Mouse (Mus musculus) heart, embryonic 13.5 days (tissue): ENCODE measurements around the gene Csrnp3. TPM values are rescaled to one million over a fixed set of nuclear protein-coding genes. Genes with fewer than 3 reads are reported as not detected.
A peak's percentile ranks its signal among the peaks of the same experiment; 100 is the strongest.

Experiments used
- ATAC-seq: fragments of 200-750 bp; cut with Nextera tagmentation; 2 replicates; pipeline ENCODE4 v1.8.0; 2017; ENCODE audit warnings: moderate TSS enrichment; ENCODE audit not compliant: insufficient number of reproducible peaks, low FRiP score, low TSS enrichment; ENCODE audit errors: extremely low read depth
- H3K27ac ChIP-seq: fragments of 300-500 bp; sonication (generic); replicated peaks from 2 replicates; pipeline ENCODE4 v1.5.1; 2015; ENCODE audit warnings: moderate library complexity, mild to moderate bottlenecking, inconsistent platforms
- H3K27me3 ChIP-seq: fragments of 300-500 bp; sonication (generic); replicated peaks from 2 replicates; pipeline ENCODE4 v1.6.1; 2015; ENCODE audit warnings: mild to moderate bottlenecking, inconsistent platforms
- H3K36me3 ChIP-seq: fragments of 300-500 bp; sonication (generic); 2 replicates; pipeline ENCODE4 v1.6.1; 2015; ENCODE audit warnings: mild to moderate bottlenecking, inconsistent platforms
- H3K4me1 ChIP-seq: fragments of 300-500 bp; sonication (generic); 2 replicates; pipeline ENCODE4 v1.6.1; 2015; ENCODE audit warnings: inconsistent platforms
- H3K4me2 ChIP-seq: fragments of 300-500 bp; sonication (generic); 2 replicates; pipeline ENCODE4 v1.6.1; 2015; ENCODE audit warnings: inconsistent platforms, mild to moderate bottlenecking, moderate library complexity
- H3K4me3 ChIP-seq: fragments of 300-500 bp; sonication (generic); 2 replicates; pipeline ENCODE4 v1.5.1; 2015; ENCODE audit warnings: moderate library complexity, mild to moderate bottlenecking, inconsistent platforms
- H3K9ac ChIP-seq: fragments of 300-500 bp; sonication (generic); 2 replicates; pipeline ENCODE4 v1.6.1; 2015; ENCODE audit warnings: inconsistent platforms, mild to moderate bottlenecking, moderate library complexity
- H3K9me3 ChIP-seq: fragments of 300-500 bp; sonication (generic); 2 replicates; pipeline ENCODE4 v1.6.1; 2016; ENCODE audit warnings: inconsistent platforms
- WGBS: fragments of 180-500 bp; shearing (Covaris S2); methylation state at CpG from one replicate; pipeline ENCODE4 v1.1.7; 2015; ENCODE audit warnings: mixed read lengths; 5-methylcytosine and 5-hydroxymethylcytosine counted together
- polyA plus RNA-seq: library from polyadenylated mRNA; unstranded; fragments of >200 nt; fragmentation: Nextera tagmentation; extraction: Ambion mirVana; gene quantifications from 2 replicates; pipeline ENCODE4 v1.2.1, GENCODE M21; 2015

The Csrnp3 gene
- polyA plus RNA-seq, 1 experiment from 2014 or later, result 0.37 TPM

- no peak overlapping the region for H3K4me3 ChIP-seq
- no peaks in the 10 kb centered on the region for H3K27me3 ChIP-seq
- 0 out of 2 replicates have a peak, but pooled peaks cover 4% of the 10 kb centered on the region for H3K4me1 ChIP-seq
- H3K27ac ChIP-seq, result no peak overlapping the region
- ATAC-seq, result no peak
- no peaks in the 10 kb centered on the region for H3K36me3 ChIP-seq
- no peak overlapping the region for H3K4me2 ChIP-seq
- H3K9ac ChIP-seq, result no peak overlapping the region
- no peaks in the 10 kb centered on the region for H3K9me3 ChIP-seq
- 85% methylated on average over 1 of the region's 1 CpGs for WGBS
Observed at GRCm38 (mm10) chr2:65955804-65956203, 110.2 kb downstream of the Csrnp3 start.

- H3K9ac ChIP-seq, result no peak overlapping the region
- no peaks in the 10 kb centered on the region for H3K9me3 ChIP-seq
- H3K27ac ChIP-seq, result no peak overlapping the region
- no peak overlapping the region for H3K4me2 ChIP-seq
- H3K4me3 ChIP-seq, result no peak overlapping the region
- H3K36me3 ChIP-seq, result no peaks in the 10 kb centered on the region
- 85% methylated on average over 9 of the region's 9 CpGs for WGBS
- 0 out of 2 replicates have a peak, but pooled peaks cover 4% of the 10 kb centered on the region for H3K4me1 ChIP-seq
- ATAC-seq, result no peak
- H3K27me3 ChIP-seq, result no peaks in the 10 kb centered on the region
Observed at GRCm38 (mm10) chr2:65956727-65957126, 111.2 kb downstream of the Csrnp3 start.

- ATAC-seq, result no peak
- Histone ChIP-seq H3K9me3 (no peaks in the 10 kb centered on the region), H3K27me3 (peaks cover 10% of the 10 kb centered on the region; the same call in 1 of the 2 replicates), H3K36me3 (no peaks in the 10 kb centered on the region), H3K4me1 (no peaks in the 10 kb centered on the region), H3K4me2 (no peak overlapping the region), H3K27ac (no peak overlapping the region), H3K4me3 (no peak overlapping the region), H3K9ac (no peak overlapping the region)
- 75% methylated on average over 4 of the region's 4 CpGs for WGBS
Observed at GRCm38 (mm10) chr2:65963420-65963819, 117.9 kb downstream of the Csrnp3 start.

DNA sequence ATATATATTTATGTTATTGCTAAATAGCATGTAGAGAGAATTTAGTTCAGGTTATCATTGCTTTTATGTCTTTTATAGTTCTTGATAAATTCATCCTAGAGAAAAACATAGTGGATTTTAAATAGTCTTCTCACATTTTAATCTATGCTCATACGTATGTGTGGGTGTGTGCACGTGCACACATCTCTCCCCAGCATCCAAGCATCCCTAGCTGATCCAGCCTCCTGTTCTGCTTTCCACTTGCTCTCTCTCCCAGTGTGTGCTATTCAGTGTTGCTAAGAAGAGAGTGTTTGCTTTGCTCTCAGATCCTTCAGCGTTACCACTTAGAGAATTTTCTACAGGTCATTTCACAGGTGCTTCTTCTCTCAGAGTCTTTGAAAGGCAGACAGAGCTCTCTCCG, 123.2 kb downstream of the Csrnp3 start:
- no peak for ATAC-seq
- WGBS, result 79% methylated on average over 4 of the region's 4 CpGs

GRCm38 (mm10) chr2:65973907-65974306, 128.3 kb downstream of the Csrnp3 start:
- no peaks in the 10 kb centered on the region for H3K36me3 ChIP-seq
- H3K9me3 ChIP-seq, result peaks cover 8% of the 10 kb centered on the region; the same call in 1 of the 2 replicates
- H3K4me2 ChIP-seq, result no peak overlapping the region
- no peaks in the 10 kb centered on the region for H3K4me1 ChIP-seq
- H3K4me3 ChIP-seq, result no peak overlapping the region
- WGBS, result 78% methylated on average over 4 of the region's 4 CpGs
- ATAC-seq, result no peak
- peaks cover 85% of the 10 kb centered on the region for H3K27me3 ChIP-seq
- H3K9ac ChIP-seq, result no peak overlapping the region
- no peak overlapping the region for H3K27ac ChIP-seq

More for the DNA sequence above, 123.2 kb downstream of the Csrnp3 start:
- Histone ChIP-seq H3K4me3 (no peak overlapping the region), H3K9ac (no peak overlapping the region), H3K4me2 (no peak overlapping the region), H3K27ac (no peak overlapping the region), H3K9me3 (peaks cover 8% of the 10 kb centered on the region; the same call in 1 of the 2 replicates), H3K4me1 (no peaks in the 10 kb centered on the region), H3K36me3 (no peaks in the 10 kb centered on the region), H3K27me3 (peaks cover 52% of the 10 kb centered on the region)

- ATAC-seq, result no peak
- Histone ChIP-seq H3K36me3 (no peaks in the 10 kb centered on the region), H3K4me2 (no peak overlapping the region), H3K27ac (no peak overlapping the region), H3K4me1 (peaks cover 12% of the 10 kb centered on the region), H3K9me3 (peaks cover 8% of the 10 kb centered on the region; the same call in 1 of the 2 replicates), H3K27me3 (peaks cover 84% of the 10 kb centered on the region), H3K9ac (no peak overlapping the region), H3K4me3 (no peak overlapping the region)
- 70% methylated on average over 5 of the region's 5 CpGs for WGBS
Observed at GRCm38 (mm10) chr2:65975383-65975782, 129.8 kb downstream of the Csrnp3 start.

DNA sequence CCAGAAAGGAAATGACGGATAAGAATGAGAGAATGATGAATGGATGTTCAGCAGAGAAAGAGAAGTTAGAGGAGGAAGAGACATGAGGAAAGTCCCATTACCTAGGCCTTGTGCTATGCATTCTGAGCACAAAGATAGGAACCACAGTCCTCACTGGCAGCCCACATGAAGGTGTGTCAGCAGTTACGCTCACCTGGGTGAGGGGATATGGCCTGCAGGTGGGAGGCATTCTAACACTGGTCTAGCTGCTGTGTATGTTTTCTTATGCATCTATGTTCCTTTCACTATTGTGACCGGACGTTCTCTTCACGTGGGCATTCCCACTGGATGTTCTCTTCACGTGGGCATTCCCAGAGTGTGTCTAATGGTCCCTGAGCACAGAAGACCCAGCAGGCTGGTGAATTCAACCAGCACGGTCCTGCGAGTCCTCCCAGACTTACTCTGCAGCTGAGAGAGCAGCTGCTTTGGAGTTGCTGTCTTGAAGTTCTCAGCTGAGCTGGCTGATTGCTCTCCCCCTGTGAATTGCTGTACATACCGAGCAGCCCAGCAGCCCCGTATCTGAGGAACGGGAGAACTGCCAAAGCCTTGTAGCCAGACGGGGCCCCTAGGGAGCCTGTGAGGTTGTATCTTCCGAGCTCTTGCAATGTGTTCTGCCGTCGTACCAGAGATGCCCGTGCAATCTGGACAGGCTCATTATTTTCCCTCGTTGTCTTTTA, 133.9 kb downstream of the Csrnp3 start:
- H3K27ac ChIP-seq, result no peak overlapping the region
- H3K9me3 ChIP-seq, result no peaks in the 10 kb centered on the region; the same call in 1 of the 2 replicates
- no peaks in the 10 kb centered on the region for H3K36me3 ChIP-seq
- ATAC-seq, result no peak
- H3K9ac ChIP-seq, result no peak overlapping the region
- 38% methylated on average over 17 of the region's 17 CpGs for WGBS
- H3K27me3 ChIP-seq, result peaks cover 86% of the 10 kb centered on the region
- H3K4me1 ChIP-seq, result peaks cover 17% of the 10 kb centered on the region
- H3K4me2 ChIP-seq, result peak overlapping the region; percentile 46
- H3K4me3 ChIP-seq, result no peak overlapping the region

DNA sequence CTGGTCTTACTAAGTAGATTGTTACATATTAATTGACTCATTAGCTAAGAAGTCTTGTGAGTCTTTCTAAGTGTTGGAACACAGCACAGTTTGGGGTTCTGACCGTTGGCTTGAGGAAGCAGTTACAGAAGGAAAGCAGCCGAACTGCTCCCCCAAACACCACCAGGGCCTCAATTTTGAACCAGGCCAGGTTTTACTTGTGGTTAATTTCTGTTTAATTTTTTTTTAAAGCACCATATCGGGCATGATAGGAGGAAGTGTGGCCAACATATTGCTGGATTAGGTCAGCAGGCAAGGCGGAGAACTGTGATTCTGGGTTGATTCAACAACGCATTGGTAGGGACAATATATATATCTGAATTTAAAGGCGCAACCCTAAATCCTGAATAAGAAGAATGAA, 135.9 kb downstream of the Csrnp3 start:
- Histone ChIP-seq H3K4me2 (no peak overlapping the region), H3K9me3 (no peaks in the 10 kb centered on the region; the same call in 1 of the 2 replicates), H3K4me3 (no peak overlapping the region), H3K27ac (no peak overlapping the region), H3K27me3 (peaks cover 89% of the 10 kb centered on the region), H3K4me1 (peaks cover 17% of the 10 kb centered on the region), H3K36me3 (no peaks in the 10 kb centered on the region), H3K9ac (no peak overlapping the region)
- WGBS, result 85% methylated on average over 6 of the region's 6 CpGs
- ATAC-seq, result no peak

DNA sequence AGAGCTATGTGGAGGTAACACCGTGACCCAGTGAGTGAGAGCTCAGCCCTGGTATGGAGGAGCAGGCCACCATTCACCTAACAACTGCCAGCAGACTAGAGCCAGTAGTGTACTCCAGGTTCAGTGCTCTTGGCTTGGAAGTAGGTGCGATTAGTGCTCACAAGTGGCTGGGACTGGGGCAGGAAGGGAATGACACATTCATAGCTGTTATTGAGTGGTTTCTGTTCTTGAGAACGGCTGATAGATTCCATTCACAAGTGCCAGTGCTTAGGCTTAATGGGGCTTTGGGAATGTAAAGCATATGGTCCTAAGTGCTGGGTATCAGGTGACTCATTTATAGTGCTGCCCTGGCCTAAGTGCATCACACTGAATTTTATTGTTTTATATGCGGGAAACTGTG, 136.4 kb downstream of the Csrnp3 start:
- H3K27me3 ChIP-seq, result peaks cover 90% of the 10 kb centered on the region
- no peak overlapping the region for H3K9ac ChIP-seq
- H3K9me3 ChIP-seq, result no peaks in the 10 kb centered on the region; the same call in 1 of the 2 replicates
- ATAC-seq, result no peak
- H3K4me2 ChIP-seq, result no peak overlapping the region
- H3K27ac ChIP-seq, result no peak overlapping the region
- H3K4me3 ChIP-seq, result no peak overlapping the region
- peaks cover 17% of the 10 kb centered on the region for H3K4me1 ChIP-seq
- H3K36me3 ChIP-seq, result no peaks in the 10 kb centered on the region
- 36% methylated on average over 4 of the region's 4 CpGs for WGBS

- WGBS, result 52% methylated on average over 4 of the region's 4 CpGs
- H3K4me3 ChIP-seq, result no peak overlapping the region
- H3K4me2 ChIP-seq, result no peak overlapping the region
- H3K9me3 ChIP-seq, result no peaks in the 10 kb centered on the region; the same call in 1 of the 2 replicates
- H3K27me3 ChIP-seq, result peaks cover 90% of the 10 kb centered on the region
- no peak overlapping the region for H3K27ac ChIP-seq
- no peaks in the 10 kb centered on the region for H3K36me3 ChIP-seq
- no peak for ATAC-seq
- 0 out of 2 replicates have a peak, but pooled peaks cover 5% of the 10 kb centered on the region for H3K4me1 ChIP-seq
- no peak overlapping the region for H3K9ac ChIP-seq
Observed at GRCm38 (mm10) chr2:65985706-65986105, 140.1 kb downstream of the Csrnp3 start.

DNA sequence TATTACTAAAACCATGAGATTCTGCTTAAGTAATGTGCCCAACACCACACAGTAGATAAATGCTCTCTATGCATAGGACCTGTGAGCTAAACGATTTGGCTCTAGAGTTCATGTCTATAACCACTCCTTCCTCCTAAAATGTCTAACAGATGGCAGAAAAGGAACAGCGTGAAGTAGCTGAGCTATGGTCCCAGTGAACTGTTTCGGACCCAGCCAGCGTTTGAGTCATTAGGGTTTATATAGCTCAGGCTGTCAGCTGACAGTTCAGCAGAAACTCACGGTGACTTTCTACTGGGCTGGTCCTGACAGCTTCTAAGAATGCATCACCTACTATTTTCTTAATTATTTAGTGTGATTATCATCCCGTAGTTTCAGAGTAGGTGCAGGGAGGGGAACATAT, 141.5 kb downstream of the Csrnp3 start:
- no peak overlapping the region for H3K9ac ChIP-seq
- H3K4me2 ChIP-seq, result no peak overlapping the region
- WGBS, result 63% methylated on average over 6 of the region's 6 CpGs
- no peak; the same call in 1 of the 2 replicates for ATAC-seq
- no peak overlapping the region for H3K27ac ChIP-seq
- H3K27me3 ChIP-seq, result peaks cover 94% of the 10 kb centered on the region
- no peaks in the 10 kb centered on the region; the same call in 1 of the 2 replicates for H3K9me3 ChIP-seq
- no peaks in the 10 kb centered on the region for H3K4me1 ChIP-seq
- no peaks in the 10 kb centered on the region for H3K36me3 ChIP-seq
- H3K4me3 ChIP-seq, result no peak overlapping the region

GRCm38 (mm10) chr2:65987588-65987987, 142.0 kb downstream of the Csrnp3 start:
- no peak overlapping the region for H3K4me2 ChIP-seq
- no peak overlapping the region for H3K4me3 ChIP-seq
- H3K9ac ChIP-seq, result no peak overlapping the region
- 51% methylated on average over 3 of the region's 3 CpGs for WGBS
- ATAC-seq, result no peak
- peaks cover 94% of the 10 kb centered on the region for H3K27me3 ChIP-seq
- H3K4me1 ChIP-seq, result no peaks in the 10 kb centered on the region
- no peaks in the 10 kb centered on the region for H3K36me3 ChIP-seq
- H3K9me3 ChIP-seq, result no peaks in the 10 kb centered on the region; the same call in 1 of the 2 replicates
- no peak overlapping the region for H3K27ac ChIP-seq
